Mouse (Mus musculus) cerebellum, adult 2 months (tissue): Measurements from ENCODE around the gene Mtcl1. TPM values are rescaled to one million over a fixed set of nuclear protein-coding genes. Genes with fewer than 3 reads are reported as not detected.

Experiments
- DNase-seq, 2 experiments: peaks; one replicate each; pipeline ENCODE4 v3.0.0; 2021
- H3K27ac ChIP-seq: fragments of 200-500 bp; 2 replicates; pipeline ENCODE4 v1.5.1; 2012; ENCODE audit warnings: low read length, control low read depth, inconsistent platforms; ENCODE audit not compliant: insufficient read depth
- H3K27me3 ChIP-seq: fragments of 200-500 bp; 2 replicates; pipeline ENCODE4 v1.6.1; 2012; ENCODE audit warnings: inconsistent platforms, mild to moderate bottlenecking, low read length, moderate library complexity; ENCODE audit not compliant: control insufficient read depth, insufficient read depth
- H3K4me1 ChIP-seq: fragments of 200-500 bp; 2 replicates; pipeline ENCODE4 v1.6.1; 2011; ENCODE audit warnings: low read length; ENCODE audit not compliant: control insufficient read depth, insufficient read depth
- H3K4me3 ChIP-seq: fragments of 200-500 bp; replicated peaks from 2 replicates; pipeline ENCODE3; 2011; ENCODE audit warnings: mild to moderate bottlenecking, low read depth, low read length, control low read depth; ENCODE audit not compliant: insufficient read depth
- CTCF ChIP-seq: fragments of 200-500 bp; IDR thresholded peaks from 2 replicates; pipeline ENCODE4 v1.5.1; 2011; ENCODE audit warnings: low read depth, mild to moderate bottlenecking, control low read depth, low read length, moderate library complexity, borderline replicate concordance; ENCODE audit not compliant: insufficient read depth
- POLR2A ChIP-seq: fragments of 200-500 bp; IDR thresholded peaks from 2 replicates; pipeline ENCODE4 v1.6.1; 2011; ENCODE audit warnings: low read length, control low read depth, borderline replicate concordance; ENCODE audit not compliant: insufficient read depth
- WGBS: fragments of 180-500 bp; shearing (Covaris S2); methylation state at CpG from one replicate; pipeline ENCODE4 v1.1.7; 2018; 5-methylcytosine and 5-hydroxymethylcytosine counted together
- polyA plus RNA-seq: library from polyadenylated mRNA; depleted of rRNA; stranded (reverse); fragments of >200 nt; gene quantifications from 2 replicates; pipeline ENCODE4 v1.2.3, GENCODE M21; 2012

Mtcl1 gene
- polyA plus RNA-seq, 1 experiment, result 106 TPM

DNA sequence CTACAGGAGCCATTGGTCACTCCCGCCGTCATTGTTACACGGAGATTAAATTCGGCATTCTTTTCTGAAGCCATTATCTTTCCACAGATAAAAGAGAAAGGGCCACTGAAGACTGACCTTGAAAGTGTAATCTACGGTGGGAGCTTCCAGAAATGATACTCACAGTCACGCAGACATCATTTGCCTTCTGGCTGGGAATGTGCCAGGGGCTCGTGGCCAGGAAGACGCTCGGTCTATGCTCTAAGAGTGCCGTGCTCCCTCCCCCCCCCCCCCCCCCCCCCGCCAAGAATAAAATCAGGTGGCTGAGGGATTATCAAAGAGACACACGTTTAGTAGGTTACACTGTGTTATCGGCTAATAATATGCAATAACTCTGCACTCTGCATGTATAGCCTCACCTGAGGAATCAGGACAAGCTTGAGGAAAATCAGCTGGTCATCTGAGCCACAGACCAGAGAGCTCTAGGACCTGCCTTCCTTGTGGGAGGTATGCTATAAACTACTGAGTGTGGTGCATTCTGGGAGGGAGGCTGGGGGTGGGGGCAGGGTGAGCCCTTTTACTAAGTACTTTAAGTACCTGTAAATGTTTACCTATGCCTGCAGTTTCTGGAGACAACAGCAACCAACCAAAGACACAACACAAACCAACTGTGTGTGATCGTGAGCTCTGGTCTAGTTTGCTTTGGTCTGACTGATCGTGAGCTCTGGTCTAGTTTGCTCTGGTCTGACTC, 87.1 kb downstream of the Mtcl1 start:
- Histone ChIP-seq H3K27ac (no peak overlapping the region), H3K4me1 (peaks cover 28% of the 10 kb centered on the region), H3K27me3 (no peaks in the 10 kb centered on the region), H3K4me3 (no peak overlapping the region)
- TF ChIP-seq CTCF, result no peak
- no peak for TF ChIP-seq POLR2A
- DNase-seq, result no peak
- WGBS, result 36% methylated on average over 14 of the region's 15 CpGs

DNA sequence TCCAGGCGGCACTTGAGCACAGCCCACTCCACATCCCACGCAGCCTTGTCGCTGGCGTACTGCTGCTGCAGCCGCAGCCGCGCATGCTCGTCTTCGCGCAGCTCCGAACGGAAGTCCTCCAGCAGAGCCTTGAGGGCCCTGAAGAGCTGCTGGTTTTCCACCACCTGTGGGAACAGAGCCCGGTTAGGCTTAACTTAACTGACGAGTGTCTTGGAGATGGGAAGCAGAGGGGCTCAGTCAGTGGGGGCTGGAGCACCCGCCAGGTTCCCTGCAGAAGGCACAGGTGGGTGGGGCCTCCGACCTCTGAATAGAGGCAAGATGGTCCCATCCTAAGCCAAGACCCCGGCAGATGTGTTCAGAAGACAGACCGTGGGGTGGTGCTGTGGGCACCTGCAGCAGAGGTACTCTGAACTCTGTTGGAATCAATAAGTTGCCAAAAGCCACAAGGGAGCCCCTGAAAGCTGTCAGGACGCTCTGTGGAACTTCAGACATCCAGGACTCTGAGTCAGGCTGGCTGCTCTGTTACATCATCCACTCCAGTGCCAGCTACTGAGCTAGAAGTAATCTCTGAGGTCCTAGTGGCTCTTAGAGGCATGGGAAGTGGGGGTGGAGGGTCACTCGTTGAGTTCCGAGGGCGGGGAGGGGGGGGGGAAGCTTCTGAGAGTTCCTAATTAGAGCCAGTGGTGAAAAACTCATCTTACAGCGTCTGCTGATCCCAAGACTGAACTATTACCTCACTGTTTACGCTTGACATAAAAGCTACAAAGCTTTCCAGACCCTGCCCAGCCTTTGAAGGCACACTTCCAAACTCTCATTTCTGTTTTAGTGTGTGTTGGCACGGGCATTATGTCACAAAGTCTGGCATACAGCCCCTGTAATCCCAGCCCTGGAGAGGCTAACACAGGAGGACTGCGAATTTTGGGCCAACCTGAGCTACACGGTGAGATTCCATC, 91.2 kb downstream of the Mtcl1 start:
- Histone ChIP-seq H3K27me3 (no peaks in the 10 kb centered on the region), H3K27ac (peak overlapping the region; percentile 79), H3K4me1 (peaks cover 29% of the 10 kb centered on the region), H3K4me3 (no peak overlapping the region)
- WGBS, result 26% methylated on average over 27 of the region's 27 CpGs
- TF ChIP-seq CTCF, result no peak
- TF ChIP-seq POLR2A, result no peak
- peak; percentile 70 to 80 for DNase-seq

- WGBS, result 24% methylated on average over 9 of the region's 9 CpGs
Measured at GRCm38 (mm10) chr17:66357171-66358025, 92.2 kb downstream of the Mtcl1 start.

DNA sequence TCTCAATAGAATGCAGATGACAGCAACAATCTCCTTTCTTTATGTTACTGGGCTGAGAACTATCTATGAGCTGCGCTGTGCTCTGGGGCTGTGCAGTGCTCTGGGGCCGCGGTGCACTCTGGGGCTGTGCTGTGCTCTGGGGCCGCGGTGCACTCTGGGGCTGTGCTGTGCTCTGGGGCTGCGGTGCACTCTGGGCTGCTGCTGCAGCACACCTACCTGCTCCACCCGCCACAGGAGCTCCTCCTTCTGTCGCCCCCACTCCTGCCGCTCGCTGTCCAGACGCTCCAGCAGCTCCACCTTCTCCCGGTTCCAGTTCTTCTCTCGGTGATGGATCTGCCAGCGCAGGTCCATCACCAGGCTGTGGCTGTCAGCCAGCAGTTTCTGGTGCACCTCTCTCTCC, 95.6 kb downstream of the Mtcl1 start:
- Histone ChIP-seq H3K27me3 (no peaks in the 10 kb centered on the region), H3K4me1 (peaks cover 36% of the 10 kb centered on the region), H3K4me3 (no peak overlapping the region), H3K27ac (peak overlapping the region; percentile 46; the same call in 1 of the 2 replicates)
- no peak for DNase-seq
- WGBS, result 55% methylated on average over 14 of the region's 14 CpGs
- TF ChIP-seq POLR2A, result no peak
- no peak for TF ChIP-seq CTCF

More at GRCm38 (mm10) chr17:66357171-66358025, 92.2 kb downstream of the Mtcl1 start:
- Histone ChIP-seq H3K27ac (peak overlapping the region; percentile 77), H3K4me3 (no peak overlapping the region), H3K27me3 (no peaks in the 10 kb centered on the region), H3K4me1 (peaks cover 29% of the 10 kb centered on the region)
- TF ChIP-seq CTCF, result no peak
- no peak for TF ChIP-seq POLR2A
- DNase-seq, result peak; percentile 71 to 79

- H3K4me1 ChIP-seq, result peaks cover 27% of the 10 kb centered on the region
- 83% methylated on average over 20 of the region's 20 CpGs for WGBS
- H3K27ac ChIP-seq, result no peak overlapping the region
- DNase-seq, result no peak
- no peak overlapping the region for H3K4me3 ChIP-seq
- H3K27me3 ChIP-seq, result no peaks in the 10 kb centered on the region
- TF ChIP-seq CTCF (no peak), POLR2A (no peak)
Measured at GRCm38 (mm10) chr17:66352847-66353643, 96.5 kb downstream of the Mtcl1 start.

GRCm38 (mm10) chr17:66352219-66352618, 97.3 kb downstream of the Mtcl1 start:
- no peaks in the 10 kb centered on the region for H3K27me3 ChIP-seq
- DNase-seq, result peak in 1 of 2 experiments; percentile 59
- TF ChIP-seq CTCF (no peak), POLR2A (no peak)
- no peak overlapping the region for H3K27ac ChIP-seq
- 30% methylated on average over 6 of the region's 6 CpGs for WGBS
- H3K4me1 ChIP-seq, result peaks cover 19% of the 10 kb centered on the region
- no peak overlapping the region for H3K4me3 ChIP-seq
